Mouse (Mus musculus) forebrain, postnatal 0 days (tissue): ENCODE results near the gene 8030474K03Rik. TPM values are rescaled to one million over a fixed set of nuclear protein-coding genes. Genes with fewer than 3 reads are reported as not detected.
"Not testable (repeated sequence)": the region's sequence is repeated elsewhere in the genome, so short reads cannot be mapped to it uniquely, and the experiment has no call there.

ENCODE experiments used
- ATAC-seq: fragments of 200-750 bp; cut with Nextera tagmentation; 2 replicates; pipeline ENCODE4 v1.8.0; 2017; ENCODE audit warnings: mild to moderate bottlenecking, moderate library complexity
- DNase-seq: peaks from one replicate; pipeline ENCODE4 v3.0.0-alpha.2; 2015
- H3K27ac ChIP-seq: fragments of 300-500 bp; sonication (generic); 2 replicates; pipeline ENCODE4 v1.5.1; 2014; ENCODE audit warnings: low read depth, mild to moderate bottlenecking, antibody characterized with exemption, low read length, moderate library complexity, mixed read lengths
- H3K27me3 ChIP-seq: fragments of 300-500 bp; sonication (generic); 2 replicates; pipeline ENCODE4 v1.6.1; 2014; ENCODE audit warnings: mild to moderate bottlenecking, low read length, mixed read lengths; ENCODE audit not compliant: insufficient read depth
- H3K36me3 ChIP-seq: fragments of 300-500 bp; sonication (generic); 2 replicates; pipeline ENCODE4 v1.6.1; 2014; ENCODE audit warnings: mild to moderate bottlenecking, moderate library complexity; ENCODE audit not compliant: insufficient read depth
- H3K4me1 ChIP-seq: fragments of 300-500 bp; sonication (generic); 2 replicates; pipeline ENCODE4 v1.6.1; 2014; ENCODE audit warnings: antibody characterized with exemption; ENCODE audit not compliant: insufficient read depth
- H3K4me2 ChIP-seq: fragments of 300-500 bp; sonication (generic); 2 replicates; pipeline ENCODE4 v1.6.1; 2014; ENCODE audit warnings: low read depth, mild to moderate bottlenecking, moderate library complexity
- H3K4me3 ChIP-seq: fragments of 300-500 bp; sonication (generic); 2 replicates; pipeline ENCODE4 v1.5.1; 2014; ENCODE audit warnings: low read depth, low read length, mixed read lengths
- H3K9ac ChIP-seq: fragments of 300-500 bp; sonication (generic); 2 replicates; pipeline ENCODE4 v1.6.1; 2014; ENCODE audit warnings: mild to moderate bottlenecking
- H3K9me3 ChIP-seq: fragments of 300-500 bp; sonication (generic); 2 replicates; pipeline ENCODE4 v1.6.1; 2016; ENCODE audit warnings: low read length
- CTCF ChIP-seq: sonication (generic); IDR thresholded peaks from 2 replicates; pipeline ENCODE4 v1.5.1; 2016; ENCODE audit warnings: antibody characterized with exemption, control low read depth, low read depth
- WGBS: fragments of 180-500 bp; shearing (Covaris S2); extraction: QIAGEN DNeasy Blood & Tissue Kit; methylation state at CpG from one replicate; pipeline ENCODE4 v1.1.7; 2014; 5-methylcytosine and 5-hydroxymethylcytosine counted together
- polyA plus RNA-seq: library from polyadenylated mRNA; unstranded; fragments of >200 nt; fragmentation: Nextera tagmentation; extraction: Ambion mirVana; gene quantifications from 2 replicates; pipeline ENCODE4 v1.2.1, GENCODE M21; 2015
- total RNA-seq: library from RNA; depleted of rRNA; stranded (reverse); fragments of >200 nt; gene quantifications from 2 replicates; pipeline ENCODE4 v1.2.3, GENCODE M21; 2014

8030474K03Rik gene
- total and polyA plus RNA-seq, 2 experiments from 2014 or later = not detected

DNA sequence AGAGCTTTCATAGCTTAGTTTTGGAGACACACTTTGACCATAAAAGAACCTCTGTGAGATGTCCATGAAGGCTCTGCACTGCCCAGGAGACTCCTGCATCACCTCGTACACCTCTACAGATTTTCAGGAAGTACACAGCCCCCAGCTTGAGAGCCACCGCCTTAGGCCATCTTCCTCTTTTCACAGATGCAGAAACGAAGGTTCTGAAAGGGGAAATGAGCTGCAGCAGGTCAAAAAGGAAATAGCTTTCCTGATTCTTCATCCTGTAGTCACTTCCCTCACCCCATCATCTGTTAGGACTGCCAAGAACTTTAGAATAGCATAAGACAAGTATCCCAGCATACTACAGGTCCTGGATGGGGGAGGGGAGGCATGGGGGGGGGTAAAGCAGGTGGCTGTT, 24.1 kb upstream of the 8030474K03Rik start:
- no peak overlapping the region for H3K4me2 ChIP-seq
- no peak for DNase-seq
- TF ChIP-seq CTCF = no peak
- ATAC-seq = no peak
- H3K4me3 ChIP-seq = no peak overlapping the region
- H3K9ac ChIP-seq = no peak overlapping the region
- 68% methylated on average over 3 of the region's 3 CpGs for whole genome bisulfite sequencing
- H3K36me3 ChIP-seq = no peaks in the 10 kb centered on the region
- H3K27me3 ChIP-seq = no peaks in the 10 kb centered on the region
- no peaks in the 10 kb centered on the region for H3K9me3 ChIP-seq
- H3K4me1 ChIP-seq = no peaks in the 10 kb centered on the region
- H3K27ac ChIP-seq = no peak overlapping the region

DNA sequence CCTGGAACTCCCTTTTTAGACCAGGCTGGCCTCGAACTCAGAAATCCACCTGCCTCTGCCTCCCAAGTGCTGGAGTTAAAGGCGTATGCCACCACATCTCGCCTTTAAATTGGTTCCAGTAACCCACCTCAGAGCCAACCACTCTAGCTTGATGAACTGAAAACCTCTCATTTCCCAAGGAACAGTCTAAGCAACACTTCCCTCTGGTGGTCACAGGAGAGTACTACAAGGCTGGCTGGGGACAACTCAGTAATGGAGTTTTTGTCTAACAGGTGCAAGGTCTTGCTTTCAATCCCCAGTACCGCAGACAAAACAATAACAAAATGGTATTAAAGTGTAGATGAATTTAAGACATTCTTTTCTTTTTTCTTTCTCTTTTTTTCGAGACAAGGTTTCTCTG, 22.4 kb upstream of the 8030474K03Rik start:
- Histone ChIP-seq H3K36me3 (no peaks in the 10 kb centered on the region), H3K9me3 (no peaks in the 10 kb centered on the region), H3K4me2 (no peak overlapping the region), H3K4me3 (no peak overlapping the region), H3K9ac (no peak overlapping the region), H3K27ac (no peak overlapping the region), H3K4me1 (no peaks in the 10 kb centered on the region), H3K27me3 (no peaks in the 10 kb centered on the region)
- peak; percentile 83 for TF ChIP-seq CTCF
- ATAC-seq (no peak; the same call in 1 of the 2 replicates), DNase-seq (peak; percentile 72)
- WGBS = 40% methylated on average over 5 of the region's 5 CpGs

DNA sequence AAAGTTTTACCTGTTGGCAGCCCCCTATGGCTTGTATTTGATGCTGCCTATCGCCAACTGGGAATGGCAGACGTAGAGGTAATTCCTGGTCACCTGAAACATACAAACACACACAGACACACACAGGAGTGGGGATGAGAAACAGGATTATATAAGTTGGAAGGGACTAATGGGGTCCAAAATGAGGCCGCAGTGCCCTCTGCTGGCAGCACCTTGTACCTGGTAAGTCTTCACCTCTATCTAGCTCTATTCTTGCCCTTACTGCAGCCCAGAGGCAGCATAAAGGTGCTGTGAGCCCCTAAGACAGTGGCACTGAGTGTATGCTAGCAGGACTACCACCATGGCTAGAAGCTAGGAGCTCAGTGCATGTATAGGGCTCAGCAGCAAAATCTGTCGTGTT, 2.9 kb upstream of the 8030474K03Rik start:
- Histone ChIP-seq H3K9ac (no peak overlapping the region), H3K27me3 (no peaks in the 10 kb centered on the region), H3K27ac (no peak overlapping the region), H3K9me3 (no peaks in the 10 kb centered on the region), H3K4me1 (no peaks in the 10 kb centered on the region), H3K36me3 (no peaks in the 10 kb centered on the region), H3K4me2 (no peak overlapping the region), H3K4me3 (no peak overlapping the region)
- DNase-seq (peak; percentile 58), ATAC-seq (peak; percentile 67; the same call in 1 of the 2 replicates)
- 57% methylated on average over 4 of the region's 4 CpGs for WGBS
- peak; percentile 69 for TF ChIP-seq CTCF

DNA sequence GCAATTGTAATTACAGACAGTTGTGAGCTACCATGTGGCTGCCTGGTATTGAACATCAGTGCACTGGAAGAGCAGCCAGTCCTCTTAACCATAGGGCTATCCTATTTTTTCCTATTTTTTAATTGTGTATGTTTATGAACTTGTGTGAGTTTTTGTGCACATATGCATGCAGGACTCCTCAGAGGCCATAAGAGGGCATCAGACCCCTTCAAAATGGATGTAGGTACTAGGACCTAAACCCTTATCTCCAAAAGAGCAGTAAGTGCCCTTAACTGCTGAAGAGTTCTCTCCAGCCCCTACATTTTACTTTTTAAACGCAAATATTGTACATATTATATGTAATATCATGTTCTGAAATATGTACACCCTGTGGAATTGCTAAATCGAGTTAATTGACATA, 11.1 kb downstream of the 8030474K03Rik start:
- H3K4me1 ChIP-seq = no peaks in the 10 kb centered on the region
- H3K36me3 ChIP-seq = no peaks in the 10 kb centered on the region
- DNase-seq = peak; percentile 26
- H3K27me3 ChIP-seq = no peaks in the 10 kb centered on the region
- peak; percentile 62 for TF ChIP-seq CTCF
- H3K27ac ChIP-seq = no peak overlapping the region
- no peak overlapping the region for H3K4me3 ChIP-seq
- H3K9me3 ChIP-seq = no peaks in the 10 kb centered on the region
- WGBS = 35% methylated on average over 2 of the region's 2 CpGs
- H3K4me2 ChIP-seq = no peak overlapping the region
- H3K9ac ChIP-seq = no peak overlapping the region
- ATAC-seq = peak; percentile 54

DNA sequence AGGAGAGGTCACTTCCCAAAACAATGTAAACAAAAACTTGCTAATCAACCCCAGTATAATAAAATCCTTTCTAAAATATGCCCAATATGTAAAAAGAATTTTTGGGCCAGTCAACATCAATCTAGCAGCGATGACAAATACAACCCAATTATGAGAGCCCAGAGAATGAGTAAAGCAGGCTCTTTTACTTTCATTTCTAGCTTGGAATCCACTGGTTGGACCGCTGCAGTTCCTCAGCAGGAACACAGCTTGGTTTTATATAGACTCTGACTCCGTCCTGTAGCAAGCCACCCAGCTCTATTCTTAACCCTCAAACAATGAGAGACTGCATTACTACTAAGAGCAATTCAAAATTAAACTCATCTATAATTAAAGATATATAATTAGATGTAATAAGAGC, 17.3 kb downstream of the 8030474K03Rik start:
- Histone ChIP-seq H3K27ac (no peak overlapping the region), H3K4me1 (no peaks in the 10 kb centered on the region), H3K9ac (no peak overlapping the region), H3K4me3 (no peak overlapping the region), H3K27me3 (no peaks in the 10 kb centered on the region), H3K9me3 (no peaks in the 10 kb centered on the region), H3K4me2 (no peak overlapping the region), H3K36me3 (no peaks in the 10 kb centered on the region)
- WGBS = 69% methylated on average over 3 of the region's 3 CpGs
- no peak for TF ChIP-seq CTCF
- no peak for ATAC-seq
- DNase-seq = no peak

DNA sequence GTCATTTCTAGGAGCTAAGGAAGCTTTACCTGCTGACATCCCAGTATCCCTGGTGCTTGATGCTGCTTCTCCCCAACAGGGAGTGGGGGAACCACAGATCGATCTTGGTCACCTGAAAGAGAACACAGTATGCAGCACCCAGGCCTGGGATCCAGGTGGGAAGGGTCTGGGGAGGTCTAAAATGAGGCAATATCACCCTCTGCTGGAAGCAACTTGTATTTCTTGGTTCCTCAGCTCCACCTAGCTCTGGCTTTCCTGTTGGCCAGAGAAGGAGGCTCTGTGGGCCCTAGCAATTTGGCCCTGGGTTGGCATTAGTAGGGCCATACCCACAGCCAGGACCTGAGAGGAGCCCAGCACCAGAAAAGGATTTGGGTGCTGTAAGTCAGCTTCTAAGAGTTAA, 24.7 kb downstream of the 8030474K03Rik start:
- Histone ChIP-seq H3K27ac (no peak overlapping the region), H3K4me3 (no peak overlapping the region), H3K36me3 (no peaks in the 10 kb centered on the region), H3K4me1 (no peaks in the 10 kb centered on the region), H3K9ac (no peak overlapping the region), H3K9me3 (no peaks in the 10 kb centered on the region), H3K27me3 (no peaks in the 10 kb centered on the region), H3K4me2 (no peak overlapping the region)
- no peak for ATAC-seq
- 82% methylated on average over 1 of the region's 1 CpGs for WGBS
- DNase-seq = peak; percentile 9
- TF ChIP-seq CTCF = peak; percentile 43

DNA sequence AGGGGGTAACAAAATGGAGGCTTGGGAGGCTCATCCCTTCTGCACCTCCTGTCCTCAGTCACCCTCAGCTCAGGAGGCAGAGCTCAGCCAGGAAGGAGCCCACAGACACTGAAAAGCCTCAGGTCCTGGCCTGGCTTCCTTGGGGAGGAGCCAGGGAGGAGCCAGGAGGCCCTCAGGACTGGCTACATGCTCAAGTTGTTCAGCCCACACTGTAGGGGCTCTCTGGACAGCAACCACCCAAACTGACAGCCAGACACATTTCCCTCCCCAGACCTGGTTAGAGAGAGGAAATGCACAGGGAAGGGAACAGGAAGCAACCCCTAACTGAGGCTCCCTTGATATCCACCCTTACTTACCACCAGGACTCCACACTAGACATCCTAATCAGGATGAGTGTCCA, 25.5 kb downstream of the 8030474K03Rik start:
- H3K9ac ChIP-seq, H3K27me3 ChIP-seq, DNase-seq, H3K9me3 ChIP-seq, H3K4me1 ChIP-seq, ATAC-seq, H3K36me3 ChIP-seq, H3K4me2 ChIP-seq, H3K4me3 ChIP-seq, H3K27ac ChIP-seq: not testable (repeated sequence)
